Mouse (Mus musculus): Measurements from ENCODE around the gene Tgm1. TPM values are rescaled to one million over a fixed set of nuclear protein-coding genes. Genes with fewer than 3 reads are reported as not detected.

Tgm1 gene
- polyA plus RNA-seq, 1 experiment from 2014 or later = 0.21 TPM

- Histone ChIP-seq H3K4me3 (ENCODE audit: low read depth, low read length) (peak overlapping the region; percentile 92), H3K27ac (ENCODE audit: low read depth, low read length) (no peak overlapping the region), H3K4me1 (replicated peaks; ENCODE audit: control insufficient read depth, insufficient read depth, low read length) (peaks cover 9% of the 10 kb centered on the region; the same call in 1 of the 2 replicates), H3K27me3 (ENCODE audit: control insufficient read depth, insufficient read depth, low read length) (no peaks in the 10 kb centered on the region), H3K36me3 (ENCODE audit: control insufficient read depth, insufficient read depth, low read length) (peaks cover 2% of the 10 kb centered on the region; the same call in 1 of the 2 replicates), H3K9me3 (ENCODE audit: control insufficient read depth, low read length) (no peaks in the 10 kb centered on the region), H3K4me2 (ENCODE audit: low read depth, low read length, severe bottlenecking) (peak overlapping the region; percentile 96), H3K9ac (ENCODE audit: low read length) (peak overlapping the region; percentile 85)
- no peak for ATAC-seq (replicated peaks; ENCODE audit: low FRiP score)
- DNase-seq (ENCODE audit: low spot score) = no peak
- WGBS = under 1% methylated on average over 29 of the region's 31 CpGs
These were observed 32.1 kb upstream of the Tgm1 start for GRCm38 (mm10) chr14:55745861-55746237.

- peak within 1 kb of the TSS; percentile 92 for H3K4me3 ChIP-seq (ENCODE audit: low read depth, low read length)
- peaks cover 2% of the 10 kb centered on the region; the same call in 1 of the 2 replicates for H3K36me3 ChIP-seq (ENCODE audit: control insufficient read depth, insufficient read depth, low read length)
- H3K9ac ChIP-seq (ENCODE audit: low read length) = peak within 1 kb of the TSS; percentile 85
- H3K4me2 ChIP-seq (ENCODE audit: low read depth, low read length, severe bottlenecking) = peak within 1 kb of the TSS; percentile 96
- ATAC-seq (replicated peaks; ENCODE audit: low FRiP score) = peak; percentile 88
- peaks cover 9% of the 10 kb centered on the region; the same call in 1 of the 2 replicates for H3K4me1 ChIP-seq (replicated peaks; ENCODE audit: control insufficient read depth, insufficient read depth, low read length)
- no peaks in the 10 kb centered on the region for H3K9me3 ChIP-seq (ENCODE audit: control insufficient read depth, low read length)
- DNase-seq (ENCODE audit: low spot score) = peak; percentile 96
- no peaks in the 10 kb centered on the region for H3K27me3 ChIP-seq (ENCODE audit: control insufficient read depth, insufficient read depth, low read length)
- 2% methylated on average over 47 of the region's 48 CpGs for WGBS
- H3K27ac ChIP-seq (ENCODE audit: low read depth, low read length) = no peak within 1 kb of the TSS
These were observed 31.6 kb upstream of the Tgm1 start, which contains the start of the genes Dhrs1 and Nop9 for GRCm38 (mm10) chr14:55745180-55745860. TSS of gene Dhrs1 (minus strand) at chr14:55745690. TSS of gene Nop9 (plus strand) at chr14:55745693.

GRCm38 (mm10) chr14:55743711-55744110 lies 30.0 kb upstream of the Tgm1 start:
- Histone ChIP-seq H3K4me1 (replicated peaks; ENCODE audit: control insufficient read depth, insufficient read depth, low read length) (peaks cover 9% of the 10 kb centered on the region; the same call in 1 of the 2 replicates), H3K4me3 (ENCODE audit: low read depth, low read length) (no peak overlapping the region), H3K36me3 (ENCODE audit: control insufficient read depth, insufficient read depth, low read length) (no peaks in the 10 kb centered on the region; the same call in 1 of the 2 replicates), H3K27ac (ENCODE audit: low read depth, low read length) (no peak overlapping the region), H3K9me3 (ENCODE audit: control insufficient read depth, low read length) (no peaks in the 10 kb centered on the region), H3K27me3 (ENCODE audit: control insufficient read depth, insufficient read depth, low read length) (no peaks in the 10 kb centered on the region), H3K4me2 (ENCODE audit: low read depth, low read length, severe bottlenecking) (no peak overlapping the region), H3K9ac (ENCODE audit: low read length) (no peak overlapping the region)
- peak; percentile 53; the same call in 1 of the 2 replicates for ATAC-seq (replicated peaks; ENCODE audit: low FRiP score)
- DNase-seq (ENCODE audit: low spot score) = peak; percentile 91
- 22% methylated on average over 10 of the region's 10 CpGs for WGBS

GRCm38 (mm10) chr14:55737086-55737687 lies 23.5 kb upstream of the Tgm1 start:
- Histone ChIP-seq H3K9ac (ENCODE audit: low read length) (no peak overlapping the region), H3K27me3 (ENCODE audit: control insufficient read depth, insufficient read depth, low read length) (no peaks in the 10 kb centered on the region), H3K4me2 (ENCODE audit: low read depth, low read length, severe bottlenecking) (no peak overlapping the region), H3K27ac (ENCODE audit: low read depth, low read length) (no peak overlapping the region), H3K36me3 (ENCODE audit: control insufficient read depth, insufficient read depth, low read length) (no peaks in the 10 kb centered on the region), H3K4me3 (ENCODE audit: low read depth, low read length) (no peak overlapping the region), H3K4me1 (replicated peaks; ENCODE audit: control insufficient read depth, insufficient read depth, low read length) (no peaks in the 10 kb centered on the region), H3K9me3 (ENCODE audit: control insufficient read depth, low read length) (no peaks in the 10 kb centered on the region)
- 89% methylated on average over 9 of the region's 9 CpGs for WGBS
- no peak for ATAC-seq (replicated peaks; ENCODE audit: low FRiP score)
- no peak for DNase-seq (ENCODE audit: low spot score)

GRCm38 (mm10) chr14:55735758-55736157 lies 22.0 kb upstream of the Tgm1 start:
- H3K27ac ChIP-seq (ENCODE audit: low read depth, low read length) = no peak overlapping the region
- no peak overlapping the region for H3K9ac ChIP-seq (ENCODE audit: low read length)
- DNase-seq (ENCODE audit: low spot score) (no peak), ATAC-seq (replicated peaks; ENCODE audit: low FRiP score) (no peak)
- H3K36me3 ChIP-seq (ENCODE audit: control insufficient read depth, insufficient read depth, low read length) = no peaks in the 10 kb centered on the region
- H3K4me3 ChIP-seq (ENCODE audit: low read depth, low read length) = no peak overlapping the region
- H3K9me3 ChIP-seq (ENCODE audit: control insufficient read depth, low read length) = no peaks in the 10 kb centered on the region
- 81% methylated on average over 4 of the region's 4 CpGs for WGBS
- H3K4me1 ChIP-seq (replicated peaks; ENCODE audit: control insufficient read depth, insufficient read depth, low read length) = no peaks in the 10 kb centered on the region
- no peaks in the 10 kb centered on the region for H3K27me3 ChIP-seq (ENCODE audit: control insufficient read depth, insufficient read depth, low read length)
- H3K4me2 ChIP-seq (ENCODE audit: low read depth, low read length, severe bottlenecking) = no peak overlapping the region

GRCm38 (mm10) chr14:55735334-55735733 lies 21.6 kb upstream of the Tgm1 start:
- H3K9me3 ChIP-seq (ENCODE audit: control insufficient read depth, low read length) = no peaks in the 10 kb centered on the region
- H3K4me2 ChIP-seq (ENCODE audit: low read depth, low read length, severe bottlenecking) = no peak overlapping the region
- DNase-seq (ENCODE audit: low spot score) (no peak), ATAC-seq (replicated peaks; ENCODE audit: low FRiP score) (no peak)
- no peak overlapping the region for H3K9ac ChIP-seq (ENCODE audit: low read length)
- H3K27me3 ChIP-seq (ENCODE audit: control insufficient read depth, insufficient read depth, low read length) = no peaks in the 10 kb centered on the region
- no peak overlapping the region for H3K27ac ChIP-seq (ENCODE audit: low read depth, low read length)
- H3K4me3 ChIP-seq (ENCODE audit: low read depth, low read length) = no peak overlapping the region
- WGBS = 73% methylated on average over 3 of the region's 3 CpGs
- H3K4me1 ChIP-seq (replicated peaks; ENCODE audit: control insufficient read depth, insufficient read depth, low read length) = no peaks in the 10 kb centered on the region
- no peaks in the 10 kb centered on the region for H3K36me3 ChIP-seq (ENCODE audit: control insufficient read depth, insufficient read depth, low read length)

- WGBS = 78% methylated on average over 7 of the region's 7 CpGs
- ATAC-seq (replicated peaks; ENCODE audit: low FRiP score) = no peak
- DNase-seq (ENCODE audit: low spot score) = no peak
These were observed 21.1 kb upstream of the Tgm1 start for GRCm38 (mm10) chr14:55734869-55735268.

GRCm38 (mm10) chr14:55733889-55734288 lies 20.2 kb upstream of the Tgm1 start:
- Histone ChIP-seq H3K27me3 (ENCODE audit: control insufficient read depth, insufficient read depth, low read length) (no peaks in the 10 kb centered on the region), H3K9ac (ENCODE audit: low read length) (no peak overlapping the region), H3K4me3 (ENCODE audit: low read depth, low read length) (no peak overlapping the region), H3K9me3 (ENCODE audit: control insufficient read depth, low read length) (no peaks in the 10 kb centered on the region), H3K4me2 (ENCODE audit: low read depth, low read length, severe bottlenecking) (no peak overlapping the region), H3K36me3 (ENCODE audit: control insufficient read depth, insufficient read depth, low read length) (no peaks in the 10 kb centered on the region), H3K27ac (ENCODE audit: low read depth, low read length) (no peak overlapping the region), H3K4me1 (replicated peaks; ENCODE audit: control insufficient read depth, insufficient read depth, low read length) (no peaks in the 10 kb centered on the region)
- ATAC-seq (replicated peaks; ENCODE audit: low FRiP score) (no peak), DNase-seq (ENCODE audit: low spot score) (no peak)
- 80% methylated on average over 10 of the region's 10 CpGs for WGBS

More at GRCm38 (mm10) chr14:55734869-55735268, 21.1 kb upstream of the Tgm1 start:
- Histone ChIP-seq H3K9ac (ENCODE audit: low read length) (no peak overlapping the region), H3K36me3 (ENCODE audit: control insufficient read depth, insufficient read depth, low read length) (no peaks in the 10 kb centered on the region), H3K4me3 (ENCODE audit: low read depth, low read length) (no peak overlapping the region), H3K27ac (ENCODE audit: low read depth, low read length) (no peak overlapping the region), H3K4me1 (replicated peaks; ENCODE audit: control insufficient read depth, insufficient read depth, low read length) (no peaks in the 10 kb centered on the region), H3K9me3 (ENCODE audit: control insufficient read depth, low read length) (no peaks in the 10 kb centered on the region), H3K4me2 (ENCODE audit: low read depth, low read length, severe bottlenecking) (no peak overlapping the region), H3K27me3 (ENCODE audit: control insufficient read depth, insufficient read depth, low read length) (no peaks in the 10 kb centered on the region)

All from forebrain, embryonic 11.5 days (tissue).